Mouse (Mus musculus): ENCODE measurements around the gene Ina.
"Not testable (repeated sequence)": the region's sequence is repeated elsewhere in the genome, so short reads cannot be mapped to it uniquely, and the experiment has no call there.

Gene Ina

DNA sequence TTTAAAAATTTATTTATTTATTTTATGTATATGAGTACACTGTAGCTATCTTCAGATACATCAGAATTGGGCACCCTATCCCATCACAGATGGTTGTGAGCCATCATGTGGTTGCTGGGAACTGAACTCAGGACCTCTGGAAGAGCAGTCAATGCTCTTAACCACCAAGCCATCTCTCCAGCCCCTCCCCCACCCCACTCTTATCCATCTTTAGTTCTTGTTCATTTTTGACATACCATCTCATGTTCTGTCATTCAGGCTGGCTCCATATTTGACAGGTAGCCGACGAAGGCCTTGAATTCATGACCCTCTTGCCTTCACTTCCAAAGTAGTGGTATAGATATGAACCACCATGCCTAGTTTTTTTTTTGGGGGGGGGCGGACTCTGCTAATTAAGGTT, 36.4 kb upstream of the Ina start:
- DNase-seq (ENCODE audit: low read depth, low spot score); H3K36me3 ChIP-seq (ENCODE audit: control insufficient read depth, insufficient read depth, low read length, poor library complexity, severe bottlenecking); H3K27me3 ChIP-seq (ENCODE audit: control insufficient read depth, insufficient read depth, low read length, poor library complexity, severe bottlenecking): not testable (repeated sequence)

DNA sequence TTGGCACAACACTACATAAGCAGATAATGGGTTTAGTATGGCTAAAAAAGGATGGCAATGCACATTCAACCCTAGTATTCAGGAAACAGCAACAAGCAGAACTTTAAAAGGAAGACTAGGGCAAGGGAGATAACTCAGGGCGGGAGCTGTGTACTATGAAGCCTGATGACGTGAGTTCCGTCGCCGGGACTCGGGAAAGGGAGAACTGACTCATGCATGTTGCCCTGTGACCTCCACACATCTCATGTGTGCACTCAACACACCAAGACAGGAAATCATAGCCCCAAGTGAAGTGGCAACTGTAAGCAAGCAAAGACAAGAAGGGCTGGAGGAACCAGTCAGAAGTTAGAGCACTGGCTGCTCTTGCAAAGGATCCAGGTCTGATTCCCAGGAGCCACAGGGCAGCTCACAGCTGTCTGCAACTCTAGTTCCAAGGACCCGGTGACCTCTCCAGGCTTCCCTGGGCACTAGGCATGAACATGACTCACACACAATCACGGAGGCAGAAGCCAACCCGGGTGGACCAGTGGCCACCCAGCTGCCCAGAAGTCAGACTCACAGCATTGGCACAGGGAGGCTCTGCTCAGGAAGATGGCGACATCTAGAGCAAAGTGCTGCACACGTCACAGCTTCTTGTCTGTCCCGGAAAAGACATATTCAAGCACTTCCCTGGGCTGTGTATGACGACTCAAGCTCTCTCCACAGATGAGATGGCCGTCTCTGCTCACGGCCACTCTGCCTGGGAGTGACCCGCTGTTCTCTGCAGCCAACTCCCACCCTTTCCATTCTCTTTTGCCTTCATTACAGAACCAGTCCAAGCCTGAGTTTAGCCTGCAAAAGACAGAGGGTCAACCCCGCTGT, 35.3 kb upstream of the Ina start:
- no peaks in the 10 kb centered on the region for H3K36me3 ChIP-seq (ENCODE audit: control insufficient read depth, insufficient read depth, low read length, poor library complexity, severe bottlenecking)
- DNase-seq (ENCODE audit: low read depth, low spot score) = no peak
- no peaks in the 10 kb centered on the region for H3K27me3 ChIP-seq (ENCODE audit: control insufficient read depth, insufficient read depth, low read length, poor library complexity, severe bottlenecking)

DNA sequence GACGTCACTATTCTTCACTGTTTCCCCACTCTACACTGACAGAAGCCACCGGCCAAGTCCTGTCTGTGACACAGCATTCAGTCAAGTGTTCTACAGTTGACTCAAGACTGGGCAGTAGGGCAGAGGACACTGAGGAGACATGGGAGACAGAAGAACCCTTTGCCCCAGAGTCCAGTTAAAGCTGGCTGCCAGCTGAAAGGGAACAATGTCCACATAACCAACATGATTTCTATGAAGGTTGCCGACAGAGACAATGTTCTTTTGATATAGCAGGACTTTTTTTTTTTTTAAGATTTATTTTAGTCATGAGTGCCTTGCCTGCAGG, 34.8 kb upstream of the Ina start:
- H3K27me3 ChIP-seq (ENCODE audit: control insufficient read depth, insufficient read depth, low read length, poor library complexity, severe bottlenecking) = no peaks in the 10 kb centered on the region
- DNase-seq (ENCODE audit: low read depth, low spot score) = no peak
- no peaks in the 10 kb centered on the region for H3K36me3 ChIP-seq (ENCODE audit: control insufficient read depth, insufficient read depth, low read length, poor library complexity, severe bottlenecking)

DNA sequence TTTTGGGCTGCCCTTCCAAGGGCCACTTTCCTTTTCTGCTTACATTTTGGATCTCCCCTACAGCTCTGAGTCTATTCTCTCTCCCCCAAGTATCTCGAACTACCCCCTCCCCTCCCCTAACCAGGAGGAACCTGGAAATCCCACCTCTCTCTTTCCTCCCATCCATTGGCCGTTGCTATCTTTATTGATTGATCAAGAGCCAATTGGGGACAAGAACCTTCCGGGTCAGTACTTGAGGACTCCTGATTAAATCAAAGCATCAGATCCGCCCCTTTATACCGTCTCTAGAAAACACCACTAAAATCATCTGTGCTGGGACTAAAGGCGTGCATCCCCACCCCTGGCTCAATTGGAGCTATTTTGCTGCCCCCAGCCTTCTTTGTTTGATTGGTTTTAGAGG, 33.0 kb upstream of the Ina start:
- H3K27me3 ChIP-seq (ENCODE audit: control insufficient read depth, insufficient read depth, low read length, poor library complexity, severe bottlenecking) = no peaks in the 10 kb centered on the region

DNA sequence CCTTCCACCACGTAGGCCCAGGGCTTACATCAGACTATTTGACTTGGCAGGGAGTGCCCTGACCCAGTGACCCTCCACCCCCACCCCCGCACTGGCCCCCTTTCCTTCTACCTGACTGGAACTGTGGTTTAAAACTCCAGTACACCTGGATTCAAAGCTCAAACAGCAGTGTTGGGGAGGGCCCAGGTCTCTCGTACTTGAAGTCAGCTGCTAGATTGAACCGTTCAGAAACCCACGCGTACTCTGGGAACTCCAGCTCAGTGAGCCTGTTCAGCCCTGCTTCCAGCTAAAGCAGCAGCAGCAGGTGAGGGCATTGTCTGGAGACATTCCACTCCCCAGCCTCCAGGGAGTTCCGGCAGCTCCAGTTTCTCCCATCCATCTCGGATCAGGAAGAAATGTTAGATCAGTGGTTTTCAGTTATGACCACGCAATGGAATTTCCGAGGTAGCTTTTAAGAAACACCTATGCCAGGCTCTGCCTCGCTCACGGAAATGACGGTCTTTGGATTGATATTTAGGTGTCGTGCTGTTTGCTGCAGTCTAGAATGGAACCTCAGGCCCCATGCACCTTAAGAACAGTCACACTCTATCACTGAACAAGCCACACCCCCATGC, 31.0 kb upstream of the Ina start:
- no peaks in the 10 kb centered on the region for H3K27me3 ChIP-seq (ENCODE audit: control insufficient read depth, insufficient read depth, low read length, poor library complexity, severe bottlenecking)
- no peak for DNase-seq (ENCODE audit: low read depth, low spot score)
- no peaks in the 10 kb centered on the region for H3K36me3 ChIP-seq (ENCODE audit: control insufficient read depth, insufficient read depth, low read length, poor library complexity, severe bottlenecking)

More for the DNA sequence above, 33.0 kb upstream of the Ina start:
- DNase-seq (ENCODE audit: low read depth, low spot score) = no peak
- H3K36me3 ChIP-seq (ENCODE audit: control insufficient read depth, insufficient read depth, low read length, poor library complexity, severe bottlenecking) = no peaks in the 10 kb centered on the region

DNA sequence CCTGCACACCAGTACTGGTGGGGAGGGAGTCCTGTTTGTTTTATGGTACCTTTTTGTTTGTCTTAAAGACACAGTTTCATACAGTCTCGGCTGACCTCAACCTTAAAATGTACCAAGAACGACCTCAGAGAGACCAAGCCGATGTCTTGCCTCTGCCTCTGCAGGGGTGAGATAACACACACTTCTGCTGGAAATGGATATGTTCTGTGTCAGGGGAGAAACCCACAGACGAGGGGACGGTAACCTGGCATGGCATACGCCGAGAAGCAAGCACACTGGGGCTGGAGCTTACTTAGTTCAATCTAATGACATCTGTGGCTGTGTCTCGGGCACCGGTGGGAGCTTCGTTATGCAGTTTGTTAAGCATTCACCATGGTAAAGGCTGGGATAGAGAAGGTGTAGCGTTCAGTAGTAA, 30.5 kb upstream of the Ina start:
- no peaks in the 10 kb centered on the region for H3K27me3 ChIP-seq (ENCODE audit: control insufficient read depth, insufficient read depth, low read length, poor library complexity, severe bottlenecking)
- no peak for DNase-seq (ENCODE audit: low read depth, low spot score)

DNA sequence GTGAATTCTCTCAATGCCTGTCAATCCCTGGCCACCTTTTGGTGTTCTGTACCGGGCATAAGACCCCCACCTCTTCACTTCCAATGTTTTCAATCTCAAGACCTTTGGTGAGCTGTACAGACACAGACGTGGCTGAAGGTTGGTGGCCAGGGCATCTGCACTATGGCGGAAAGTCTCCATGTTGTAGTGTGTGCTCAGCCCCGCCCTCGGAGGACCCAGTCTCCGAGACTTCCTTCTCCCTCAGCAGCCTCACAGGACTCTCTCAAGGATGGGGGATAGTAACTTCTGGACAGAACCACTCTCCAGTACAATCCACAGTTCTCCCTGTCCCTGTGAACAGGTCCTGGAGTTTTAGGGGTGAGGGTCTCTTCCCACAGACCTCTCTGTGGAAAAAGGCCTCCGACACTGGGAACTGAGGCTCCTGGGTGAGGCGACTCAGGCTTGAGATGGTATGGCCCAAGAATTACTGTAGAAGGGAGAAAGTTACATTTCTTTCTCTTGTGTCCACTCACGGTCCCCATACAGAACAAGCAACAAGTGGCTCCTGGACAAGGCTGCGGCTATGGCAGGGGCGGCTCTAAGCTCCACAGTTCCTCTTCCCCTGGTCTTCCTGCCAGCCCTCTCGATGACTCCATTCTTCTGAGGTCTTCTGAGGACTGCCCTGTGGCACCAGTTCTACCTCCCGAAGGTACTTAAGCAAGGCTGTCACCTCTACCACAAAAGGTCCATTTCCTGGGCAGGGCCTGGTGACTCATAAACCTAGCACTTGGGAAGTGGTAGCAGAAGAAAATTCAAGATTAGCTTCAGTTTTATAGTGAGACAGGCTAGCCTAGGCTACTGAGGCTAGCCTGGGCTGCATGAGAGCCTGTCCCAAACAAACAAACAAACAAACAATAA, 29.5 kb upstream of the Ina start:
- no peak for DNase-seq (ENCODE audit: low read depth, low spot score)
- no peaks in the 10 kb centered on the region for H3K27me3 ChIP-seq (ENCODE audit: control insufficient read depth, insufficient read depth, low read length, poor library complexity, severe bottlenecking)
- no peaks in the 10 kb centered on the region for H3K36me3 ChIP-seq (ENCODE audit: control insufficient read depth, insufficient read depth, low read length, poor library complexity, severe bottlenecking)

More for the DNA sequence above, 30.5 kb upstream of the Ina start:
- H3K36me3 ChIP-seq (ENCODE audit: control insufficient read depth, insufficient read depth, low read length, poor library complexity, severe bottlenecking) = no peaks in the 10 kb centered on the region

DNA sequence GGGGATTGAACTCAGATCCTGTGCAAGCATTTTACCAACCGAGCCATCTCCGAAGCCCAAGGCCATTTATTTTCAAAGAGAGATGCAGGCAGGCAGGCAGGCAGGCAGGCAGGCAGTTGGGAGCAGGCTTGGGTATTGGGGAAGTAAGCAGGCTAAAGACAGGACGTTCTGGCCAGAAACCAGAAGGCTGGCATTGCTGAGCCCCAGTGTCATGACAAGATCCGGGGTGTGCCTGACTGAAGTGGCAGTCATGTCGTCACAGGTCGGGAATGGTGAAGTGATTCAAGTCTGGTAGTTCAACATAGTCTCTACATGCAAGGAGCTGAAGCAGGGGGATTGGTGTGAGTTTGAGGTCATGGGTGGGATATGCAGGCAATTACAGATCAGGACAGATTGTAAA, 26.9 kb upstream of the Ina start:
- Histone ChIP-seq H3K27me3 (ENCODE audit: control insufficient read depth, insufficient read depth, low read length, poor library complexity, severe bottlenecking) (no peaks in the 10 kb centered on the region), H3K36me3 (ENCODE audit: control insufficient read depth, insufficient read depth, low read length, poor library complexity, severe bottlenecking) (no peaks in the 10 kb centered on the region)
- peak; percentile 41 for DNase-seq (ENCODE audit: low read depth, low spot score)

DNA sequence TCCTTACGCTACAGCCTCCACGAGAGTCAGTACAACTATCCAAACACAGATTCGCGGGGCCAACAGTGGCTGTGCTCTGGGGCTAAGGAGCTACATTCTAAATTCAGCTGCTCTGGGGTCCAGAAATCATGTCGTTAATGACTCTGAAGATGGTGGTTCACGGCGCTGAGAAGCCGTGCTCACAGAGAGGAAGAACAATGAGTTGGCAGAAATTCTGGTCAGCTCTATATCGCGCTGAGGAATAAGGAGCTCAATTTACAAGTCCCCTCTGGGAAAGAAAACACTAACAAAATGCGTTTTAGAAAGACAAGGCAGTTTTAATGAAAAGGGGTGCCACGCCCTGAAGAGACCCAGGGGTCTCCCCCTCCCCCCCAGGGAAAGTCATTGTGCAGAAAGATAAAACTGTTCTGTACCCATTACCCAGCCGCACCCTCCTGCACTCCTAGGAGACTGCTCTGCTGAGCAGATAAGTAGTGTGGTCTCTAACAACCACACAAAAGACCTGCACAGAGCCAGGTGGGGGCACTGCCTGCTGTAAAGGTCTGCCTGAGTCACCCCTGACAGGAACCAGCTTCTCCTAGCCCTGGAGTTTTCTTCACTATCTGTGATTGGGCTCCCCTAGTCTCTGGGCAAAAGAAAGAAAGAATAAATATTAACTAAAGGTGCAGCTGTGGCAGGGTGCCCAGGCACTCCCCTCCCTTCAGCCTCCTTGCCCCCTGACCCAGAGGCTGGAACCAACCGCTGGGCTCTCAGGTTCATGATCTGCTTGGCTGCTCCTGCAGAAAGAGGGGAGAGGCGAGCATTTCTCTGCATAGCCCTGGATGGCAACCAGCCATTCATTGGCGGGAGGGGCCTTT, 26.0 kb upstream of the Ina start:
- no peaks in the 10 kb centered on the region for H3K36me3 ChIP-seq (ENCODE audit: control insufficient read depth, insufficient read depth, low read length, poor library complexity, severe bottlenecking)
- H3K27me3 ChIP-seq (ENCODE audit: control insufficient read depth, insufficient read depth, low read length, poor library complexity, severe bottlenecking) = no peaks in the 10 kb centered on the region
- DNase-seq (ENCODE audit: low read depth, low spot score) = peak; percentile 36

DNA sequence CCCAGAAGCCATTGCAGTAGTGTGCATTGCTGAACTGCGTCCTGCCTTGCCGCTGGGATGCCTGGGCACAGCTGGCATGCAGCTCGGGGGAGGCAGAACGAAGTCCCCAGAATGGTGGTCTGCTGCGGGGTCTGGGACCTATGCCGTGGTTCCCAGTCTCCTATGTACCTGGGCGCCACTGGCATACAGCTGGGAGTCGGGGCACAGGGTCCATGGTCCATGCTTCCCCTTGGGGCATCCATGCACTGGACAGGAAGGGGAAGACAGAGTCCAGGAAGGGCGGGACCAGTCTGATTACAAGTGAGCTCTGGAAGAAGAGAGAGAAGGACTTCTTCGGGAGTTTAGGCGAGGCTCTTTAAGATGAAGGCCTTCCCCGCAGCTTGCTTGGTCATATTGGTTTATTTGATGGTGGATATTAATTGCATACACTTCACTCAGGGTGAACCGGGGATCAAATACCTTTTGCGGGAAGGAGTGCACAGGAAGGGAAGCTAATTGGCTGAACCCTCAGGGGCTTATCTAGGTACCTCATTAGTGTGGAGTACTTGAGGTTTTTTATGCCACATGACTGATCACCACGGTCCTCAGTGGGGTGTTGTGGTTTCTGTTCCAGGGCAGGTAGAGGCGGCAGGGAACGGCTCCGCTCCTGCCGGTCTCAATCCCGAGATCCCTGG, 24.9 kb upstream of the Ina start:
- no peaks in the 10 kb centered on the region for H3K36me3 ChIP-seq (ENCODE audit: control insufficient read depth, insufficient read depth, low read length, poor library complexity, severe bottlenecking)
- no peaks in the 10 kb centered on the region for H3K27me3 ChIP-seq (ENCODE audit: control insufficient read depth, insufficient read depth, low read length, poor library complexity, severe bottlenecking)
- no peak for DNase-seq (ENCODE audit: low read depth, low spot score)

DNA sequence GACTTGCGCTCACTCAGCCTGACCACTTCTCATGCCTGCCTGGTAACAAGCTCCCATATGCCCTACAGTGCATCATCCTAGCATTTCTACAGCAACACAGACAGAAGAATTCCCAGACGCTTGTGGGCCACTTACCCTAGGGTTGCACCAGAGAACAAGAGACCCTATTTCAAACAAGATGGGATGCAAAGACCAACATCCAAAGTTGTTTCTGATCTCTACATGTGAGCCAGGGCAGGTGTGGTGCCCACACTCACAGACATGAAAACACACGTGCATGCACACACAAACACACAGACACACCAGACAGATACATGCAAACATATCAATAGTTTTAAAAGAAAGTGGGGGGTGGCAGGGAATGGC, 24.4 kb upstream of the Ina start:
- Histone ChIP-seq H3K27me3 (ENCODE audit: control insufficient read depth, insufficient read depth, low read length, poor library complexity, severe bottlenecking) (no peaks in the 10 kb centered on the region), H3K36me3 (ENCODE audit: control insufficient read depth, insufficient read depth, low read length, poor library complexity, severe bottlenecking) (no peaks in the 10 kb centered on the region)
- DNase-seq (ENCODE audit: low read depth, low spot score) = no peak

DNA sequence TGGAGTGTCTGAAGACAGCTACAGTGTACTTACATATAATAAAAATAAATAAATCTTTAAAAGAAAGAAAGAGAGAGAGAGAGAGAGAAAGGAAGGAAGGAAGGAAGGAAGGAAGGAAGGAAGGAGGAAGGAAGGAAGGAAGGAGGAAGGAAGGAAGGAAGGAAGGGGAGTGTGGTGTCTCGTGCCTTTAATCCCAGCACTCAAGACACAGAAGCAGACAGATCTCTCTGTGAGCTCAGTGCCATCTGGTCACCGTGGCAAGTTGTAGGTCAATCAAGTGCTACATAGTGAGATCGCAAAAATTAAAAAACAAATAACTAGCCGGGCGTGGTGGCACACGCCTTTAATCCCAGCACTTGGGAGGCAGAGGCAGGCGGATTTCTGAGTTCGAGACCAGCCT, 23.9 kb upstream of the Ina start:
- H3K36me3 ChIP-seq (ENCODE audit: control insufficient read depth, insufficient read depth, low read length, poor library complexity, severe bottlenecking); DNase-seq (ENCODE audit: low read depth, low spot score); H3K27me3 ChIP-seq (ENCODE audit: control insufficient read depth, insufficient read depth, low read length, poor library complexity, severe bottlenecking): not testable (repeated sequence)

DNA sequence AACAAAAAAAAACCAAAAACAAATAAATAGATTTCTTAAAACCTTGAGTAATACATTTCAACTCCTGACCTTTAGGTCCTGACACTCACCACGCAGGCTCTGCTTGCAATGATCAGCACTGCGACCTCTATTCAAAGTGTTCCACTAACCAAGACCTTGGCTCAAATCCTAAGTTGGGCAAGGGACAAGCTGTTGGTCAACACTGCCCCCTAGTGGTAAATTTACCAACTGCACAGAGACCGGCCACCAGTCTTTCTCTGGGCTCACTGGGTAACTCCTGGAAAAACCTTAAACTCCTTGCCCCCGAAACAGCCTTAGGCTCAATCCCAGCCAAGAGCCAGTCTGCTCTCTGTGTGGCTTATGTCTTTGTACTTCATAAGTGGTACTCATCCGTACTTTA, 23.4 kb upstream of the Ina start:
- peak; percentile 89 for DNase-seq (ENCODE audit: low read depth, low spot score)
- Histone ChIP-seq H3K27me3 (ENCODE audit: control insufficient read depth, insufficient read depth, low read length, poor library complexity, severe bottlenecking) (no peaks in the 10 kb centered on the region), H3K36me3 (ENCODE audit: control insufficient read depth, insufficient read depth, low read length, poor library complexity, severe bottlenecking) (no peaks in the 10 kb centered on the region)

DNA sequence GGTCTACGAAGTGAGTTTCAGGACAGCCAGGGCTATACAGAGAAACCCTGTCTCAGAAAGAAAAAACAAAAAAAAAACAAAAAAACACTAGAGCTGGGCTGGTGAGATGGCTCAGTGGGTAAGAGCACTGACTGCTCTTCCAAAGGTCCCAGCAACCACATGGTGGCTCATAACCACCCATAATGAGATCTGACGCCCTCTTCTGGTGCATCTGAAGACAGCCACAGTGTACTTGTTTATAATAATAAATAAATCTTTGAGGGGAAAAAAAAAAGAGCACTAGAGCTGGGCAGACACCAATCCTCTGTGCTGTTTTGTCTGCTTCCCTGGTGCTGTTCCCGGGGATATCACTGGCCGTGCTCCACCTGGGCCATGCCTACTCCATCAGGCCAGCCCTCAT, 22.2 kb upstream of the Ina start:
- H3K36me3 ChIP-seq (ENCODE audit: control insufficient read depth, insufficient read depth, low read length, poor library complexity, severe bottlenecking); H3K27me3 ChIP-seq (ENCODE audit: control insufficient read depth, insufficient read depth, low read length, poor library complexity, severe bottlenecking); DNase-seq (ENCODE audit: low read depth, low spot score): not testable (repeated sequence)

All from splenic B cell, adult 2 months (primary cell).